Mouse (Mus musculus): ENCODE data around the gene Abca2. TPM values are rescaled to one million over a fixed set of nuclear protein-coding genes. Genes with fewer than 3 reads are reported as not detected.

The Abca2 gene
- polyA plus RNA-seq, 1 experiment from 2014 or later = 2.7 TPM

DNA sequence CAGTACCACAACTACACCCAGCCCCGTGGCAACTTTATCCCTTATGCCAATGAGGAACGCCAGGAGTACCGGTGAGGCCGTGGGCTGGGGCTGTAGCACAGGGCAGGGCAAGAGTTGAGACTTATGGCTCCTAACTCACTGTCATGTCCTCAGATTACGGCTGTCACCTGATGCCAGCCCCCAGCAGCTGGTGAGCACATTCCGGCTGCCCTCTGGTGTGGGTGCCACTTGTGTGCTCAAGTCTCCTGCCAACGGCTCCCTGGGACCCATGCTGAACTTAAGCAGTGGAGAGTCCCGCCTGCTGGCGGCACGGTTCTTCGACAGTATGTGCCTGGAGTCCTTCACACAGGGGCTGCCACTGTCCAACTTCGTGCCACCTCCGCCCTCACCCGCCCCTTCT lies 14.2 kb downstream of the Abca2 start:
- Histone ChIP-seq H3K36me3 (peaks cover 6% of the 10 kb centered on the region; the same call in 1 of the 2 replicates), H3K9ac (no peak overlapping the region), H3K4me2 (no peak overlapping the region), H3K27ac (replicated peaks) (no peak overlapping the region), H3K9me3 (no peaks in the 10 kb centered on the region), H3K27me3 (replicated peaks) (no peaks in the 10 kb centered on the region; the same call in 1 of the 2 replicates), H3K4me3 (no peak overlapping the region), H3K4me1 (no peaks in the 10 kb centered on the region)
- 77% methylated on average over 14 of the region's 14 CpGs for WGBS
- ATAC-seq (ENCODE audit: extremely low read depth, insufficient number of reproducible peaks, low FRiP score, low TSS enrichment) = no peak

- peaks cover 2% of the 10 kb centered on the region; the same call in 1 of the 2 replicates for H3K4me1 ChIP-seq
- WGBS = 68% methylated on average over 8 of the region's 8 CpGs
- H3K27ac ChIP-seq (replicated peaks) = no peak overlapping the region
- no peak overlapping the region for H3K4me2 ChIP-seq
- no peak overlapping the region for H3K4me3 ChIP-seq
- H3K9me3 ChIP-seq = no peaks in the 10 kb centered on the region
- H3K36me3 ChIP-seq = no peaks in the 10 kb centered on the region
- ATAC-seq (ENCODE audit: extremely low read depth, insufficient number of reproducible peaks, low FRiP score, low TSS enrichment) = no peak
- H3K27me3 ChIP-seq (replicated peaks) = no peaks in the 10 kb centered on the region
- no peak overlapping the region for H3K9ac ChIP-seq
These were observed 22.5 kb downstream of the Abca2 start for GRCm38 (mm10) chr2:25450853-25451647.

DNA sequence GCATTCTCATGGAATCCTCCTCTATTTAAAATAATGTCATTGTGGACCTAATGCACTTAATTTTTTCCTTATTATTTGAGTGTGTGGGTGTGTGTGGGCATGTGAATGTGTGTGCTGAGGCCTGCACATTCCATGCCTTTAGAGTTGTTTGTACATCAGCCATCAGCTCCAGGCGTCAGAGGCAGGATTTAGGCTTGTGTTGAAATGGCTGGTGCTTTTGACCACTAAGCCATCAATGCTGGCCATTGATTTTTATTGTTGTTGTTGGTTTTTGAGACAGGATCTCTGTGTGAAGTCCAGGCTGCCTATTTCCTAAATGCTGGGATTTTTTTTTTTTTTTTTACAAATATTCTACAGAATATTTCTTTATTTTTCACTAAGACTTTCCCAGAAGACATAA lies 24.4 kb downstream of the Abca2 start:
- Histone ChIP-seq H3K4me2 (no peak overlapping the region), H3K9me3 (no peaks in the 10 kb centered on the region), H3K27ac (replicated peaks) (no peak overlapping the region), H3K4me3 (no peak overlapping the region), H3K9ac (no peak overlapping the region), H3K36me3 (peaks cover 6% of the 10 kb centered on the region; the same call in 1 of the 2 replicates), H3K27me3 (replicated peaks) (no peaks in the 10 kb centered on the region), H3K4me1 (peaks cover 6% of the 10 kb centered on the region)
- ATAC-seq (ENCODE audit: extremely low read depth, insufficient number of reproducible peaks, low FRiP score, low TSS enrichment) = no peak
- WGBS = 30% methylated on average over 1 of the region's 1 CpGs

- Histone ChIP-seq H3K9me3 (no peaks in the 10 kb centered on the region), H3K27me3 (replicated peaks) (no peaks in the 10 kb centered on the region), H3K9ac (no peak within 1 kb of the TSS), H3K4me1 (peaks cover 27% of the 10 kb centered on the region), H3K27ac (replicated peaks) (no peak within 1 kb of the TSS), H3K4me2 (no peak within 1 kb of the TSS), H3K36me3 (peaks cover 21% of the 10 kb centered on the region), H3K4me3 (no peak within 1 kb of the TSS)
- ATAC-seq (ENCODE audit: extremely low read depth, insufficient number of reproducible peaks, low FRiP score, low TSS enrichment) = no peak
- 34% methylated on average over 14 of the region's 14 CpGs for WGBS
These were observed 27.9 kb downstream of the Abca2 start, which contains the start of gene Clic3 for GRCm38 (mm10) chr2:25456205-25456953. Gene Clic3 (plus strand): TSS chr2:25456838.

- ATAC-seq (ENCODE audit: extremely low read depth, insufficient number of reproducible peaks, low FRiP score, low TSS enrichment) = no peak
- 81% methylated on average over 9 of the region's 9 CpGs for WGBS
These were observed 28.8 kb downstream of the Abca2 start for GRCm38 (mm10) chr2:25457022-25457896.

DNA sequence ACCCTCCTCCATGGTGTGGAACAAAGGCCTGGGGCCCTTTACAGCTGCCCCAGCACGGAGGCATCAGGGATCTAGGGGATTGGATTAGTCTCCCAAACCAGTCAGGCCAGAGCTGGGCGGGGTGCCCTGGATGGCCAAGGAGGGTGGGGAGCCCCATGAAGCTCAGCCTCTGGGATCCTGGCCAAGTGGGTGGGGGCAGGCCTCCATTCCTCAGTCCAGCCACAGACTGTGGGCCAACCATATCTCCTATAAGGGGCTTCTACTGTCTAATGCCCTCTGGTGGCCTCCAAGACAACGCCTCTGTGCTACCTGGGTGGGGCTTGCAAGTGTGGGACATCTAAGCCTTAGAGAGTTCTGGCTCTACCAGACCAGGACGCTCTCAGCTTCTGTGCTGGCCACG lies 30.4 kb downstream of the Abca2 start:
- Histone ChIP-seq H3K9ac (no peak overlapping the region), H3K4me3 (no peak overlapping the region), H3K4me1 (peaks cover 29% of the 10 kb centered on the region), H3K9me3 (no peaks in the 10 kb centered on the region), H3K4me2 (no peak overlapping the region), H3K36me3 (peaks cover 21% of the 10 kb centered on the region), H3K27ac (replicated peaks) (no peak overlapping the region), H3K27me3 (replicated peaks) (no peaks in the 10 kb centered on the region)
- 72% methylated on average over 5 of the region's 5 CpGs for WGBS
- no peak for ATAC-seq (ENCODE audit: extremely low read depth, insufficient number of reproducible peaks, low FRiP score, low TSS enrichment)

More at GRCm38 (mm10) chr2:25457022-25457896, 28.8 kb downstream of the Abca2 start:
- H3K27ac ChIP-seq (replicated peaks) = no peak overlapping the region
- H3K27me3 ChIP-seq (replicated peaks) = no peaks in the 10 kb centered on the region
- no peaks in the 10 kb centered on the region for H3K9me3 ChIP-seq
- no peak overlapping the region for H3K9ac ChIP-seq
- no peak overlapping the region for H3K4me3 ChIP-seq
- peaks cover 29% of the 10 kb centered on the region for H3K4me1 ChIP-seq
- H3K4me2 ChIP-seq = no peak overlapping the region
- peaks cover 21% of the 10 kb centered on the region for H3K36me3 ChIP-seq

- ATAC-seq (ENCODE audit: extremely low read depth, insufficient number of reproducible peaks, low FRiP score, low TSS enrichment) = no peak
- Histone ChIP-seq H3K27ac (replicated peaks) (peak overlapping the region; percentile 93), H3K36me3 (peaks cover 21% of the 10 kb centered on the region), H3K4me3 (peak overlapping the region; percentile 66), H3K4me1 (peaks cover 29% of the 10 kb centered on the region), H3K9me3 (no peaks in the 10 kb centered on the region), H3K9ac (peak overlapping the region; percentile 86), H3K27me3 (replicated peaks) (no peaks in the 10 kb centered on the region), H3K4me2 (peak overlapping the region; percentile 82)
- 30% methylated on average over 5 of the region's 5 CpGs for WGBS
These were observed 31.6 kb downstream of the Abca2 start for GRCm38 (mm10) chr2:25460135-25460534.

- H3K4me1 ChIP-seq = peaks cover 34% of the 10 kb centered on the region
- H3K27me3 ChIP-seq (replicated peaks) = no peaks in the 10 kb centered on the region
- H3K36me3 ChIP-seq = peaks cover 21% of the 10 kb centered on the region
- H3K27ac ChIP-seq (replicated peaks) = peak within 1 kb of the TSS; percentile 93
- peak; percentile 87 for ATAC-seq (ENCODE audit: extremely low read depth, insufficient number of reproducible peaks, low FRiP score, low TSS enrichment)
- peak within 1 kb of the TSS; percentile 86 for H3K9ac ChIP-seq
- under 1% methylated on average over 48 of the region's 48 CpGs for WGBS
- H3K4me3 ChIP-seq = peak within 1 kb of the TSS; percentile 66
- peak within 1 kb of the TSS; percentile 82 for H3K4me2 ChIP-seq
- H3K9me3 ChIP-seq = no peaks in the 10 kb centered on the region
These were observed 32.2 kb downstream of the Abca2 start, which contains the start of gene Paxx for GRCm38 (mm10) chr2:25460551-25461309. Gene Paxx (minus strand): TSS chr2:25461094.

DNA sequence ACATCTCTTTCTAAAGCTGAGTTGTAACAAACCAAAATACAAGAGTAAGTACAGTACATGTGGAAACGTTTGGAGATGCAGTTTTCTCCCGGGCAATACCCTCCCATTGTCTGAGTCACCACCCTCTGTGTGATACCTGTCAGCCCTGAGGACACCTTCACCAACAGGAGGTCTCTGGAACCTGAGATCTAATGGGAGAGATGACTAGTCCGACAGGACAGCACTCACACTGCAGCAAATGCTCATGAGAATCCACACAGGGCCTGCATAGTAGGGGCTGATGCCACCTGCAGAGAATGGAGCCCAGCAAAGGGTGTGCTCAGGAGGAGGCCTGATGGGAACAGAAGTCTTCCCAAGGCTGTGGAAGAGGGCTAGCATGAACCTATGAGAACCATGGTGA lies 32.9 kb downstream of the Abca2 start:
- H3K4me1 ChIP-seq = peaks cover 31% of the 10 kb centered on the region
- 17% methylated on average over 3 of the region's 3 CpGs for WGBS
- peak overlapping the region; percentile 93 for H3K27ac ChIP-seq (replicated peaks)
- H3K36me3 ChIP-seq = peaks cover 21% of the 10 kb centered on the region
- peak overlapping the region; percentile 75 for H3K9ac ChIP-seq
- no peaks in the 10 kb centered on the region for H3K27me3 ChIP-seq (replicated peaks)
- peak overlapping the region; percentile 66 for H3K4me3 ChIP-seq
- ATAC-seq (ENCODE audit: extremely low read depth, insufficient number of reproducible peaks, low FRiP score, low TSS enrichment) = no peak
- no peaks in the 10 kb centered on the region for H3K9me3 ChIP-seq
- peak overlapping the region; percentile 82 for H3K4me2 ChIP-seq

DNA sequence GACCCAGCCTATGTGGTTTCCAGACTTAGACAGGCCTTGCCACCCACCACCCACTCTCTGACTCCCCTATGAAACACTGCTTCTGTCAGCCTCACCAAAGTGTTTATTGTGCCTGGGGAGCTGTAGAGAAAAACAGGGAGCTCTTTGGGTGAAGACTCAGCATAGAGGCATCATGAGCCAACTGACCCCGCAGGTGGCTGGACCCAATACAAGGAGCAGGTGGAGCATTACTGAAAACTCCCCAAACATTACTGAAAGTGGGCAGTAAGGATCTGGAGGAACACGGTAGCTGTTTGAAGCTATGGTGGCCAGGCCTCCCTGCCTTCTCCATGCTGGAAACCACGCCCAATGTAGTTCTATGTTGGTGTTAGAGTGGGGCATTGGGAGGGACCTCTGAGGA lies 35.1 kb downstream of the Abca2 start:
- H3K9ac ChIP-seq = no peak overlapping the region
- WGBS = 80% methylated on average over 3 of the region's 3 CpGs
- H3K27ac ChIP-seq (replicated peaks) = no peak overlapping the region
- ATAC-seq (ENCODE audit: extremely low read depth, insufficient number of reproducible peaks, low FRiP score, low TSS enrichment) = no peak
- peaks cover 9% of the 10 kb centered on the region for H3K36me3 ChIP-seq
- no peak overlapping the region for H3K4me3 ChIP-seq
- H3K9me3 ChIP-seq = no peaks in the 10 kb centered on the region
- H3K4me1 ChIP-seq = peaks cover 42% of the 10 kb centered on the region
- H3K4me2 ChIP-seq = no peak overlapping the region
- no peaks in the 10 kb centered on the region for H3K27me3 ChIP-seq (replicated peaks)

Data from heart, embryonic 13.5 days (tissue).